Mouse (Mus musculus) limb, embryonic 11.5 days (tissue): Measurements from ENCODE around the gene Map2k5. TPM values are rescaled to one million over a fixed set of nuclear protein-coding genes. Genes with fewer than 3 reads are reported as not detected.

ENCODE experiments used
- ATAC-seq: fragments of 200-750 bp; cut with Nextera tagmentation; 2 replicates; pipeline ENCODE4 v1.8.0; 2017; ENCODE audit warnings: low read depth; ENCODE audit not compliant: insufficient number of reproducible peaks, low FRiP score, low TSS enrichment
- DNase-seq: peaks from one replicate; pipeline ENCODE4 v3.0.0-alpha.2; 2015; ENCODE audit warnings: low spot score
- H3K27ac ChIP-seq: fragments of 300-500 bp; sonication (generic); replicated peaks from 2 replicates; pipeline ENCODE4 v1.5.1; 2014; ENCODE audit warnings: low read depth, mild to moderate bottlenecking, low read length
- H3K27me3 ChIP-seq: fragments of 300-500 bp; sonication (generic); 2 replicates; pipeline ENCODE4 v1.6.1; 2014; ENCODE audit warnings: mild to moderate bottlenecking, low read length, mixed read lengths; ENCODE audit not compliant: control insufficient read depth, insufficient read depth
- H3K36me3 ChIP-seq: fragments of 300-500 bp; sonication (generic); 2 replicates; pipeline ENCODE4 v1.6.1; 2014; ENCODE audit warnings: mild to moderate bottlenecking, low read length, moderate library complexity, mixed read lengths; ENCODE audit not compliant: control insufficient read depth, insufficient read depth
- H3K4me1 ChIP-seq: fragments of 300-500 bp; sonication (generic); 2 replicates; pipeline ENCODE4 v1.6.1; 2014; ENCODE audit warnings: low read length, mixed read lengths; ENCODE audit not compliant: control insufficient read depth, insufficient read depth
- H3K4me2 ChIP-seq: fragments of 300-500 bp; sonication (generic); 2 replicates; pipeline ENCODE4 v1.6.1; 2014; ENCODE audit warnings: low read depth, mild to moderate bottlenecking, moderate library complexity; ENCODE audit not compliant: severe bottlenecking
- H3K4me3 ChIP-seq: fragments of 300-500 bp; sonication (generic); 2 replicates; pipeline ENCODE4 v1.5.1; 2014; ENCODE audit warnings: low read depth, low read length
- H3K9ac ChIP-seq: fragments of 300-500 bp; sonication (generic); 2 replicates; pipeline ENCODE4 v1.6.1; 2014; ENCODE audit warnings: mild to moderate bottlenecking, low read length
- H3K9me3 ChIP-seq: fragments of 300-500 bp; sonication (generic); 2 replicates; pipeline ENCODE4 v1.6.1; 2016; ENCODE audit warnings: low read length; ENCODE audit not compliant: control insufficient read depth
- WGBS: fragments of 180-500 bp; shearing (Covaris S2); extraction: QIAGEN DNeasy Blood & Tissue Kit; methylation state at CpG from one replicate; pipeline ENCODE4 v1.1.7; 2014; 5-methylcytosine and 5-hydroxymethylcytosine counted together
- polyA plus RNA-seq: library from polyadenylated mRNA; unstranded; fragments of >200 nt; fragmentation: Nextera tagmentation; extraction: Ambion mirVana; gene quantifications from 2 replicates; pipeline ENCODE4 v1.2.1, GENCODE M21; 2014

Gene Map2k5
- polyA plus RNA-seq, 1 experiment from 2014 or later = 42.0 TPM

GRCm38 (mm10) chr9:63123451-63124438 is 254.0 kb downstream of the Map2k5 start:
- peak; percentile 96 for DNase-seq
- H3K4me2 ChIP-seq = peak overlapping the region; percentile 80
- 6% methylated on average over 30 of the region's 30 CpGs for WGBS
- no peaks in the 10 kb centered on the region; the same call in 1 of the 2 replicates for H3K4me1 ChIP-seq
- ATAC-seq = peak; percentile 93
- H3K9ac ChIP-seq = peak overlapping the region; percentile 57
- no peak overlapping the region for H3K27ac ChIP-seq
- H3K36me3 ChIP-seq = no peaks in the 10 kb centered on the region
- H3K27me3 ChIP-seq = no peaks in the 10 kb centered on the region
- no peaks in the 10 kb centered on the region for H3K9me3 ChIP-seq
- H3K4me3 ChIP-seq = peak overlapping the region; percentile 36

GRCm38 (mm10) chr9:63122161-63122833 is 255.4 kb downstream of the Map2k5 start:
- no peaks in the 10 kb centered on the region; the same call in 1 of the 2 replicates for H3K4me1 ChIP-seq
- no peak for ATAC-seq
- H3K4me2 ChIP-seq = no peak overlapping the region
- no peaks in the 10 kb centered on the region for H3K9me3 ChIP-seq
- H3K4me3 ChIP-seq = no peak overlapping the region
- no peak overlapping the region for H3K27ac ChIP-seq
- WGBS = 73% methylated on average over 8 of the region's 8 CpGs
- no peaks in the 10 kb centered on the region for H3K27me3 ChIP-seq
- no peaks in the 10 kb centered on the region for H3K36me3 ChIP-seq
- no peak overlapping the region for H3K9ac ChIP-seq
- DNase-seq = no peak

- 66% methylated on average over 5 of the region's 5 CpGs for WGBS
- no peak for ATAC-seq
- Histone ChIP-seq H3K4me2 (no peak overlapping the region), H3K36me3 (no peaks in the 10 kb centered on the region), H3K27ac (no peak overlapping the region), H3K27me3 (no peaks in the 10 kb centered on the region), H3K4me3 (no peak overlapping the region), H3K4me1 (no peaks in the 10 kb centered on the region), H3K9me3 (no peaks in the 10 kb centered on the region), H3K9ac (no peak overlapping the region)
- DNase-seq = no peak
Measured at GRCm38 (mm10) chr9:63118385-63118784, 259.3 kb downstream of the Map2k5 start.

Other genes starting within 250 kb of the Map2k5 start
- 0.12 TPM in 1 of 2 replicates, not detected in the other for gene Skor1, start 228.9 kb downstream of the Map2k5 start, polyA plus RNA-seq
- gene 2300009A05Rik, start 21.3 kb upstream of the Map2k5 start, polyA plus RNA-seq = 34.5 and 36.5 TPM in 2 replicates
- gene Iqch, start 224.6 kb upstream of the Map2k5 start, polyA plus RNA-seq = 0.17 and 0.40 TPM in 2 replicates
- 28.9 and 33.0 TPM in 2 replicates for gene Aagab, start 224.8 kb upstream of the Map2k5 start, polyA plus RNA-seq